Mouse (Mus musculus) heart, adult 9 months (tissue): ENCODE data around the gene Slc38a9.

Source experiments
- DNase-seq, 2 experiments: peaks; one replicate each; pipeline ENCODE4 v3.0.0; 2022; ENCODE audit warnings: low spot score in 2 of 2

Slc38a9 gene

GRCm38 (mm10) chr13:112660574-112661381, at the start of gene Slc38a9:
Gene Slc38a9 (plus strand): TSS chr13:112660751.
- peak; percentile 93 to 94 for DNase-seq

GRCm38 (mm10) chr13:112621592-112621991, 39.0 kb upstream of the Slc38a9 start:
- DNase-seq: no peak

- no peak for DNase-seq
These were observed 36.9 kb upstream of the Slc38a9 start for GRCm38 (mm10) chr13:112623656-112624055.

GRCm38 (mm10) chr13:112624622-112625021, 35.9 kb upstream of the Slc38a9 start:
- no peak for DNase-seq

GRCm38 (mm10) chr13:112625566-112625965, 35.0 kb upstream of the Slc38a9 start:
- no peak for DNase-seq

- DNase-seq: no peak
These were observed 25.2 kb upstream of the Slc38a9 start for GRCm38 (mm10) chr13:112635174-112635837.

GRCm38 (mm10) chr13:112636498-112636897, 24.1 kb upstream of the Slc38a9 start:
- DNase-seq: no peak

GRCm38 (mm10) chr13:112639111-112639510, 21.4 kb upstream of the Slc38a9 start:
- peak; percentile 10 to 14 for DNase-seq

GRCm38 (mm10) chr13:112642897-112643296, 17.7 kb upstream of the Slc38a9 start:
- DNase-seq: no peak

GRCm38 (mm10) chr13:112644996-112645395, 15.6 kb upstream of the Slc38a9 start:
- DNase-seq: no peak

GRCm38 (mm10) chr13:112645529-112646186, 14.9 kb upstream of the Slc38a9 start:
- no peak for DNase-seq

- DNase-seq: no peak
These were observed 9.4 kb upstream of the Slc38a9 start for GRCm38 (mm10) chr13:112651183-112651582.

- DNase-seq: no peak
These were observed 8.3 kb upstream of the Slc38a9 start, which contains the start of gene Ddx4 for GRCm38 (mm10) chr13:112652205-112652604. Gene Ddx4 (minus strand): TSS chr13:112652475.

GRCm38 (mm10) chr13:112659986-112660573, 471 bp upstream of the Slc38a9 start:
- no peak for DNase-seq

- no peak for DNase-seq
These were observed 1.1 kb downstream of the Slc38a9 start for GRCm38 (mm10) chr13:112661687-112662086.

- no peak for DNase-seq
These were observed 6.0 kb downstream of the Slc38a9 start for GRCm38 (mm10) chr13:112666433-112667024.

GRCm38 (mm10) chr13:112667215-112667614, 6.7 kb downstream of the Slc38a9 start:
- no peak for DNase-seq

GRCm38 (mm10) chr13:112671708-112672107, 11.2 kb downstream of the Slc38a9 start:
- DNase-seq: no peak

- DNase-seq: no peak
These were observed 12.2 kb downstream of the Slc38a9 start for GRCm38 (mm10) chr13:112672797-112673196.

- peak; percentile 58 to 74 for DNase-seq
These were observed 13.4 kb downstream of the Slc38a9 start for GRCm38 (mm10) chr13:112673899-112674447.

GRCm38 (mm10) chr13:112678154-112678553, 17.6 kb downstream of the Slc38a9 start:
- DNase-seq: no peak
